Mouse (Mus musculus) splenic B cell, adult 2 months (primary cell): ENCODE results near the gene Prpsap2.
"Not testable (repeated sequence)": the region's sequence is repeated elsewhere in the genome, so short reads cannot be mapped to it uniquely, and the experiment has no call there.

ENCODE experiments used
- DNase-seq: peaks from one replicate; pipeline ENCODE4 v3.0.0-alpha.2; 2011; ENCODE audit warnings: low read depth, low spot score
- H3K27me3 ChIP-seq: 2 replicates; pipeline ENCODE4 v1.6.1; 2012; ENCODE audit warnings: mild to moderate bottlenecking, low read length, moderate library complexity, mixed read lengths; ENCODE audit not compliant: control insufficient read depth, poor library complexity, insufficient read depth, severe bottlenecking
- H3K36me3 ChIP-seq: 2 replicates; pipeline ENCODE4 v1.6.1; 2012; ENCODE audit warnings: mild to moderate bottlenecking, low read length, moderate library complexity, mixed read lengths; ENCODE audit not compliant: control insufficient read depth, poor library complexity, insufficient read depth, severe bottlenecking

Prpsap2 gene

GRCm38 (mm10) chr11:61761584-61762407, at the start of gene Prpsap2:
Gene Prpsap2, minus strand, starts transcription at chr11:61762088.
- no peaks in the 10 kb centered on the region for H3K36me3 ChIP-seq
- H3K27me3 ChIP-seq = no peaks in the 10 kb centered on the region
- DNase-seq = peak; percentile 99

GRCm38 (mm10) chr11:61809793-61810192, 47.9 kb upstream of the Prpsap2 start:
- Histone ChIP-seq H3K36me3 (peaks cover 13% of the 10 kb centered on the region), H3K27me3 (no peaks in the 10 kb centered on the region)
- DNase-seq = no peak

- Histone ChIP-seq H3K36me3 (peaks cover 13% of the 10 kb centered on the region), H3K27me3 (no peaks in the 10 kb centered on the region)
- no peak for DNase-seq
These were observed 46.7 kb upstream of the Prpsap2 start for GRCm38 (mm10) chr11:61808551-61809117.

GRCm38 (mm10) chr11:61793441-61793840, 31.6 kb upstream of the Prpsap2 start:
- Histone ChIP-seq H3K27me3 (no peaks in the 10 kb centered on the region), H3K36me3 (peaks cover 9% of the 10 kb centered on the region)
- DNase-seq = no peak

GRCm38 (mm10) chr11:61788550-61788949, 26.7 kb upstream of the Prpsap2 start:
- Histone ChIP-seq H3K36me3 (peaks cover 7% of the 10 kb centered on the region; the same call in 1 of the 2 replicates), H3K27me3 (no peaks in the 10 kb centered on the region)
- no peak for DNase-seq

- H3K36me3 ChIP-seq, H3K27me3 ChIP-seq, DNase-seq: not testable (repeated sequence)
These were observed 20.6 kb upstream of the Prpsap2 start for GRCm38 (mm10) chr11:61782526-61782925.

- no peak for DNase-seq
- 0 out of 2 replicates have a peak, but pooled peaks cover 2% of the 10 kb centered on the region for H3K36me3 ChIP-seq
- H3K27me3 ChIP-seq = no peaks in the 10 kb centered on the region
These were observed 12.8 kb upstream of the Prpsap2 start for GRCm38 (mm10) chr11:61774551-61775149.

- Histone ChIP-seq H3K27me3 (no peaks in the 10 kb centered on the region), H3K36me3 (no peaks in the 10 kb centered on the region)
- DNase-seq = peak; percentile 67
These were observed 1.4 kb downstream of the Prpsap2 start for GRCm38 (mm10) chr11:61760518-61760917.

- Histone ChIP-seq H3K27me3 (no peaks in the 10 kb centered on the region), H3K36me3 (peaks cover 7% of the 10 kb centered on the region)
- DNase-seq = no peak
These were observed 4.7 kb downstream of the Prpsap2 start for GRCm38 (mm10) chr11:61757151-61757550.

GRCm38 (mm10) chr11:61751612-61752011, 10.3 kb downstream of the Prpsap2 start:
- peak; percentile 49 for DNase-seq
- Histone ChIP-seq H3K27me3 (no peaks in the 10 kb centered on the region), H3K36me3 (peaks cover 19% of the 10 kb centered on the region)

- no peak for DNase-seq
- H3K27me3 ChIP-seq = no peaks in the 10 kb centered on the region
- H3K36me3 ChIP-seq = peaks cover 23% of the 10 kb centered on the region
These were observed 14.7 kb downstream of the Prpsap2 start for GRCm38 (mm10) chr11:61747161-61747560.

- Histone ChIP-seq H3K36me3 (peaks cover 23% of the 10 kb centered on the region), H3K27me3 (no peaks in the 10 kb centered on the region)
- DNase-seq = no peak
These were observed 16.1 kb downstream of the Prpsap2 start for GRCm38 (mm10) chr11:61745781-61746180.

- H3K27me3 ChIP-seq = no peaks in the 10 kb centered on the region
- peak; percentile 13 for DNase-seq
- H3K36me3 ChIP-seq = peaks cover 26% of the 10 kb centered on the region
These were observed 17.4 kb downstream of the Prpsap2 start for GRCm38 (mm10) chr11:61744460-61744859.

GRCm38 (mm10) chr11:61743768-61744167, 18.1 kb downstream of the Prpsap2 start:
- peaks cover 24% of the 10 kb centered on the region for H3K36me3 ChIP-seq
- H3K27me3 ChIP-seq = no peaks in the 10 kb centered on the region
- DNase-seq = no peak

GRCm38 (mm10) chr11:61740500-61740899, 21.4 kb downstream of the Prpsap2 start:
- peak; percentile 19 for DNase-seq
- H3K36me3 ChIP-seq = peaks cover 26% of the 10 kb centered on the region
- no peaks in the 10 kb centered on the region for H3K27me3 ChIP-seq
